Mouse (Mus musculus): ENCODE data around the gene Dclre1a. TPM values are rescaled to one million over a fixed set of nuclear protein-coding genes. Genes with fewer than 3 reads are reported as not detected.

The Dclre1a gene
- polyA plus RNA-seq, 1 experiment = 0.14 TPM

DNA sequence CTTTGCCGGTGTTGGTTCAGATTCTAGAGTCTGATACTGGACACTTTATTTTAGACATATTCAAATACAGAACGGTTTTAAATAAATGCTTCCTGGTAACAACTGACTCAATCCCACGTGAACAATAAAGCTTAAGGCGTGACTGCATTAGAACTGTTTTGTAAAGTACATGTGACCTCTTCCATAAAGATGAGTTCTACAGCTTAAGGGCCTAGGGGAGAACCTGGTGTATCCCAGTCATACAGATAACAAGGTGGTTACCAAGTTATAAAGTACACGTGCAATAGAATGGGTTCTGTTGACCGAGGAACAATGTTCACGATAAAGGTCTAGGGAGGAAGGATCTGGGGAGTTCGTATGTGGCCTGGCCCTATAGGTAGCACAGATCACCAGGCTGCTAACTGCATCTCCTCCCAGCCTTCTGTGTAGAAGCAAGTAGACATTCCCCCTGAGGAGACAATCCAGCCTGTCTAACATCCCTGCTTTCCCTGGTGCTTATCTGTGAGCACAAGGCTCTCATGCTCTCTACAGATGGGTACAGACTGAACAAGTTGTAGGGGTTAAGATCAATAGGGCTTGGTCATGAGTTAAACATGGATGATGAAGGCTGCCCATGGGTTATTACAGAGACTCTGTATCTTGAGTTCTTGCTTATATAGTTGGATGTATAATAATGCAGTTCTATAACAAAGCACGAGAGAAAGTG, 14.6 kb upstream of the Dclre1a start:
- Histone ChIP-seq H3K4me1 (ENCODE audit: control insufficient read depth) (peaks cover 51% of the 10 kb centered on the region), H3K9me3 (ENCODE audit: control insufficient read depth, low read length) (no peaks in the 10 kb centered on the region), H3K27me3 (ENCODE audit: control insufficient read depth) (no peaks in the 10 kb centered on the region), H3K36me3 (ENCODE audit: control insufficient read depth) (peaks cover 56% of the 10 kb centered on the region), H3K4me3 (replicated peaks) (no peak overlapping the region)
- TF ChIP-seq GATA1 (IDR thresholded peaks at IDR 0.05; ENCODE audit: low read length) (no peak), TAL1 (IDR thresholded peaks at IDR 0.05; ENCODE audit: low read length) (no peak)

DNA sequence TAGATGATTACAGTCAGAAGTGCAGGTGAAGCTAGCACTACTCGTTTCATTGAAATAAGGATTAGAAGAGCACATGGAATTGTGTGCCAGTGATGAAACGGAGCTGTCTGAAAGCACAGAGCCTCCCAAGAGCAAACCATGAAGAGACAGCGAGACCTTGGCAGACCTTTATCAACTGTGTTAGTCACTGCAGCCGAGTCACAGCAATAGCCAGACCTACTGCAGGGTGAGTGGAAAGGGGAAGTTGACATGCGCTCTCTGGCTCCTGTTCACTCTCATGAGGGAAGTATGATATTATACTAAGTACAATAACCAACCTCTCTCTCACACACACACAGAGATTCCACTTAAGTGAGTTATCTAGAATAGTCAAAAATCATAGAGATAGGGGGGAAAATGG, 8.0 kb upstream of the Dclre1a start:
- Histone ChIP-seq H3K36me3 (ENCODE audit: control insufficient read depth) (peaks cover 86% of the 10 kb centered on the region), H3K4me1 (ENCODE audit: control insufficient read depth) (peaks cover 16% of the 10 kb centered on the region), H3K4me3 (replicated peaks) (no peak overlapping the region)

DNA sequence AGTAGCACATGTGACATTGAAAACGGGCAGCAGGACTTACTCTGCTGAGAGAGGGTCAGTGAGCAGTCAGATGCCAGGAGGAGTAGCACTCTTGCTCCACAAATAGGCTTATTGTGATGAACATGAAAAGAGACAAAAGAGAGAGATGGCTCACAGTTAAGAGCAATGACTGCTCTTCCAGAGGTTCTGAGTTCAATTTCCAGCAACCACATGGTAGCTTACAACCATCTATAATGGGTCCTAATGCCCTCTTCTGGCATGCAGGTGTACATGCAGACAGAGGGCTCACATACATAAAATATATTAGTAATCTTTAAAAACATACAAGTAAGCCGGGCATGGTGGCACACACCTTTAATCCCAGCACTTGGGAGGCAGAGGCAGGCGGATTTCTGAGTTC, 5.2 kb upstream of the Dclre1a start:
- peaks cover 30% of the 10 kb centered on the region for H3K4me1 ChIP-seq (ENCODE audit: control insufficient read depth)
- no peak overlapping the region for H3K4me3 ChIP-seq (replicated peaks)
- no peak for TF ChIP-seq GATA1 (IDR thresholded peaks at IDR 0.05; ENCODE audit: low read length)
- no peak for TF ChIP-seq TAL1 (IDR thresholded peaks at IDR 0.05; ENCODE audit: low read length)
- no peaks in the 10 kb centered on the region for H3K27me3 ChIP-seq (ENCODE audit: control insufficient read depth)
- H3K36me3 ChIP-seq (ENCODE audit: control insufficient read depth) = peaks cover 63% of the 10 kb centered on the region
- no peaks in the 10 kb centered on the region for H3K9me3 ChIP-seq (ENCODE audit: control insufficient read depth, low read length)

More for the DNA sequence above, 8.0 kb upstream of the Dclre1a start:
- TF ChIP-seq GATA1 (IDR thresholded peaks at IDR 0.05; ENCODE audit: low read length) = no peak
- TF ChIP-seq TAL1 (IDR thresholded peaks at IDR 0.05; ENCODE audit: low read length) = no peak
- Histone ChIP-seq H3K9me3 (ENCODE audit: control insufficient read depth, low read length) (no peaks in the 10 kb centered on the region), H3K27me3 (ENCODE audit: control insufficient read depth) (no peaks in the 10 kb centered on the region)

DNA sequence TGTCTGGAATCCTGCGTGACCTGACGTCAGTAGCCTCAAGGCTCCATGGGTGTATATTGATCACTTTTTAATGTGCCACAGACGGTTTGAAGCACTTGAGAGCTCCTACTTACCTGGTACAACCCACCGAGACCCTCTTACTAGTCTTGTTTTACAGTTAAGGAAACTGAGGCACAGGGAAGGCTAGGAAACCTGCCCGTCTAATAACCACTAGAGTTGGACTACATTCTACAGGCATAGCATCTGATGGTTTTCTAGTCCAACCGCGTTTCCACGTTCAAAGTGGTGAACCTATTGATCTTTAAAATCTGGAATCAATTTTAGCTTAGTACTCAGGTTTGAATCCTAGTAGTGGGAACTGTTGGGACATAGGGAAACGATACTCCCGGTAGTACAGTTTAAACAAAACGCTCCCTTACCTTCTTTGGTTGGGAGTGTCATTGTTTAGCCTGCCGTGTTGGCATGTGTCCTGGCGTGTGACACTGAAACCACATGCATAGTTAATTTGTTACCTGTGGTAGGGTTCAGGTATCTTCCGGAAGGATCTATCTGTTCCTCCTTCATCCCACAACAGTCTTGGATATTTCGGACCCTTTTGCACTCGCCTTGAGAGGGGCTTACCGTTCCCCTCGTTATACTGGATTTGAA, 1.1 kb upstream of the Dclre1a start:
- H3K36me3 ChIP-seq (ENCODE audit: control insufficient read depth) = peaks cover 53% of the 10 kb centered on the region
- no peaks in the 10 kb centered on the region for H3K9me3 ChIP-seq (ENCODE audit: control insufficient read depth, low read length)
- peaks cover 61% of the 10 kb centered on the region for H3K4me1 ChIP-seq (ENCODE audit: control insufficient read depth)
- no peaks in the 10 kb centered on the region for H3K27me3 ChIP-seq (ENCODE audit: control insufficient read depth)
- no peak for TF ChIP-seq TAL1 (IDR thresholded peaks at IDR 0.05; ENCODE audit: low read length)
- TF ChIP-seq GATA1 (IDR thresholded peaks at IDR 0.05; ENCODE audit: low read length) = no peak
- H3K4me3 ChIP-seq (replicated peaks) = peak overlapping the region; percentile 89

DNA sequence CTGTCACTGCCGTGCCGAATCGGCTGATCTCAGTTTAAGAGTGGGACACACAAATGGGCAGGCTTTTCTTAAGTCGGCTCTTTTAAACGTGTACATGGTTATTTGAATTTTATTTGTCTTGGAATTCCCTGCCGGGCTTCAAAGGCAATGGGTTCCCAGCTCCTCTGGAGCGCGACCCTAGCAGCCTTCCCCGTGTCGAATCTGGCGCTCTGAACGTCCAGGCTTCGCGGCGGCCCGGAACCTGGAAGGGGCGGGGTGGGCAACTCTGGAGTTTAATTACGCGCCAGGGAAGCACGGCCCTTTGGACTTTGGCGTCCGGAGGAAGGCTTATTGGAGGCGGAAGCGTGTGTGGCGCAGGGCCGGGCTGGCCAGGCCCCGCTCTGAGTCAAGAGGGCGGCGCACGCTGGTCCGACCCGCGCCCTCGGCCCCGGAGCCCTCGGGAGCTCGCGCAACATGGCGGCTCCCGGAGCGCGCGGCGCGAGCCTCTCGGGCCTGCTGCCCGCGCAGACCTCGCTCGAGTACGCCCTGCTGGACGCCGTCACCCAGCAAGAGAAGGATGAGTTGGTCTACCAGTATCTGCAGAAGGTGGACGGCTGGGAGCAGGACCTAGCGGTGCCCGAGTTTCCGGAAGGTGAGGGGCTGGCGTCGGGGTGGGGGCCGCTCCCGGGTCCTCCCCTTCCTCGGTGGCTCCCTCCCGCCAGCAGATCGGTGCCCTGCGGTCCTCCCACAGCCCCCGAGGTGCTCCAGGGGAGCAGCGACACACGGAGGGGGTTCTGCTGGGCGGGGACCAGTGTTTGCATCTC, 409 bp upstream of the Dclre1a start, which contains the start of gene Nhlrc2:
TSS of gene Nhlrc2 (plus strand) at position 32 of the 803 bp plus-strand sequence.
- no peak for TF ChIP-seq TAL1 (IDR thresholded peaks at IDR 0.05; ENCODE audit: low read length)
- TF ChIP-seq GATA1 (IDR thresholded peaks at IDR 0.05; ENCODE audit: low read length) = no peak
- Histone ChIP-seq H3K4me1 (ENCODE audit: control insufficient read depth) (peaks cover 68% of the 10 kb centered on the region), H3K36me3 (ENCODE audit: control insufficient read depth) (peaks cover 52% of the 10 kb centered on the region), H3K9me3 (ENCODE audit: control insufficient read depth, low read length) (no peaks in the 10 kb centered on the region), H3K27me3 (ENCODE audit: control insufficient read depth) (no peaks in the 10 kb centered on the region), H3K4me3 (replicated peaks) (peak within 1 kb of the TSS; percentile 89)

DNA sequence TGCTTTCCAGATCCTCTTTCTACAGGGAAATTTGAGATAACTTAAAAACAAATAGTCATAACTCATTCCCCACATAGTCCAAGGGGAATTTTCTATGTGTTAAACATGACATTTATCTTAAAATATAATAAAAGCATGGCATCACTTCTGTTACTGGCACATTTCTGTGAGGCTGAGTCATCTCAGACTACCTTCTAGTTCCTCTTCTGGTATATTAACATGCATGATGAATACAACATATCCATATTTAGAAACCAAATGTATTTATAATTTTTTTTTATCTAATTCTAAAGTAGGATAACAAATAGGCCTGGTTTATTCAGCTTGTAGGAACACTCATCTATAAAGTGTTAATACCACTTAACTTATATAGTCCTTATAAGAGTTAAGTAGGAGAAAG, 2.0 kb downstream of the Dclre1a start:
- Histone ChIP-seq H3K27me3 (ENCODE audit: control insufficient read depth) (no peaks in the 10 kb centered on the region), H3K36me3 (ENCODE audit: control insufficient read depth) (peaks cover 50% of the 10 kb centered on the region), H3K4me3 (replicated peaks) (peak overlapping the region; percentile 89), H3K4me1 (ENCODE audit: control insufficient read depth) (peaks cover 78% of the 10 kb centered on the region), H3K9me3 (ENCODE audit: control insufficient read depth, low read length) (no peaks in the 10 kb centered on the region)
- no peak for TF ChIP-seq TAL1 (IDR thresholded peaks at IDR 0.05; ENCODE audit: low read length)
- no peak for TF ChIP-seq GATA1 (IDR thresholded peaks at IDR 0.05; ENCODE audit: low read length)

DNA sequence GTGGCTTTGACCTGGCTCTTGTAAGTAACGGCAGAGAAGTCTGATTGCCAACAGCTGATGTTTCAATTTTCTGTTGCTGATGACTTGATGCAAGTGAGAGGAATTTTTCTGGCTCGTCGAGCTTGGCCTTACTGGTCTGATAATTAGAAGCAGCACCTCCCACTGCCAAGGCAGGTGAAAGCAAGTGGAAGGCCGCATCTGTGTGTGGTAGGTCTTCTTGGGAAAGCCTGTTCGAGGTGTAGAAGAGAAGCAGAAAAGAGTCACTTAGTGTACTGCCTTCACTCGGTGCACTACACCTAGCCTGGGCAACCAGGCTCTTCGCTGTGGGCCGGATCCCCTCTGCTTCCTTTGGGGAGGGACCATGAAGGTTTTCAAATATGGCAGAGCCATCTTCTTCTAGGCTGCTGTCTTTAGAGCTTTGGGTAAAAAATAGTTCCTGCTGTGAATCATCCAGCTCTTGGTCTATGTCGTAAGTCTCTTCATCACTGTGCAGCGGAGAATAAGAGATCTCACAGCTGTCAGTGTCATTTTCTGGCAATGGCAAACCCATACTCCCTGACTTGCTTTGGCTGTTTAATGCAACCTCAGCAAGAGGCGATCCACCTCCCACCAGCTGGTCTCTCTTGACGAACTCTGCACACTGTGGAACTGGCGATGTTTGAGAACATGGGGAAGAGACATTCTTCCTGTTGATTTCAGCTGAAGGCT, 3.2 kb downstream of the Dclre1a start:
- H3K36me3 ChIP-seq (ENCODE audit: control insufficient read depth) = peaks cover 59% of the 10 kb centered on the region
- no peaks in the 10 kb centered on the region for H3K9me3 ChIP-seq (ENCODE audit: control insufficient read depth, low read length)
- no peak for TF ChIP-seq GATA1 (IDR thresholded peaks at IDR 0.05; ENCODE audit: low read length)
- TF ChIP-seq TAL1 (IDR thresholded peaks at IDR 0.05; ENCODE audit: low read length) = no peak

DNA sequence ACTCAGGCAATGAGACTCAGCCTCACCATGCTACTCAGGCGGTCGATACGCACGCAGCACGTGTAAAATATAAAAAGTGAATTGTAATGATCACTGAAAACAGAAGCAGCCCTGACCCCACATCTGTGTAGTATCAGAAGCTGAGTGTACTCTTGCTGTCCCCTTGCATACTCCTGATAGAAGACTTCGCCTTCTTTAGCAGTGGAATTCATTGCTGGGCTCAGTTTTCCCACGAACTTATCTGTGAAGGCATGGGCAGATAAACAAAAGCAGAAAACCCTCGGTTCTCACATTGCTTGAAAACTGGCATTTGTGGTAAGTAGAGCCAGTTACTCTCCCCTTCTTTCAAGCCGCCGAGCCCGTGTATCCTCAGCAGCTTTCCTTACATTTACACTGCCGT, 4.7 kb downstream of the Dclre1a start:
- no peaks in the 10 kb centered on the region for H3K27me3 ChIP-seq (ENCODE audit: control insufficient read depth)
- H3K36me3 ChIP-seq (ENCODE audit: control insufficient read depth) = peaks cover 69% of the 10 kb centered on the region
- peak overlapping the region; percentile 58 for H3K4me3 ChIP-seq (replicated peaks)
- H3K9me3 ChIP-seq (ENCODE audit: control insufficient read depth, low read length) = no peaks in the 10 kb centered on the region
- peaks cover 56% of the 10 kb centered on the region for H3K4me1 ChIP-seq (ENCODE audit: control insufficient read depth)
- TF ChIP-seq TAL1 (IDR thresholded peaks at IDR 0.05; ENCODE audit: low read length) = no peak
- TF ChIP-seq GATA1 (IDR thresholded peaks at IDR 0.05; ENCODE audit: low read length) = no peak

More for the DNA sequence above, 3.2 kb downstream of the Dclre1a start:
- no peak overlapping the region for H3K4me3 ChIP-seq (replicated peaks)
- peaks cover 66% of the 10 kb centered on the region for H3K4me1 ChIP-seq (ENCODE audit: control insufficient read depth)
- H3K27me3 ChIP-seq (ENCODE audit: control insufficient read depth) = no peaks in the 10 kb centered on the region
